Comparison of ENCODE assay signal across 8 mouse cellular contexts in the genomic region with DNA sequence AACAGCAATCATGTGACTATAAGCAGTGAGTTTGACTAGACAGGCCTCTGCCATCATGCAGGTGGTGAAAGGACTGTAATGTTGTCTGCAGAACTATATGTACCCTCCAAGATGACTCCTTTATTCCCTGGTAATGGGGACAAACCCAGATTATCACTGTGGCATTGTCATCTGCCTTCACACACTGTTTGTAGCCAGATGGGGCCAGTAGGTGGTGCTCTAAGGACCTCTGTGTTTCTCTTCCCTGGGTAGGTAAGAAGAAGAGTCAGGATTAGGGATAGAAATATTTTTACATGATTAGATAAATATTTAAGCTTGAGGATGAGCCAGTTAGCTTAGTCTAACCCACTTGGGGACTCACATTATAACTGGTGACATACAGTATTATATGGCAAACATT. TPM values are rescaled to one million over a fixed set of nuclear protein-coding genes. Genes with fewer than 3 reads are reported as not detected.
A peak's percentile ranks its signal among the peaks of the same experiment; 100 is the strongest.
DNase-seq lines count a peak whose midpoint lies in the region; ATAC-seq lines count a peak whose summit lies in the region.

No protein-coding gene starts in this region.

- intact Hi-C loops in left cerebral cortex, postnatal 10 days (cut with DNase I): loop anchor here (2.0 to 5.0 kb wide), 2 partner anchors 234 to 333 kb away; no protein-coding TSS in a partner anchor

- ATAC-seq in hindbrain, embryonic 11.5 days (ENCODE audit: low FRiP score): no peak
- ATAC-seq in midbrain, embryonic 15.5 days (replicated peaks): 0 out of 2 replicates have a peak, but pooled peaks have one; percentile 33

- no peak overlapping the region for H3K4me3 ChIP-seq in hindbrain, embryonic 11.5 days (ENCODE audit: low read depth, low read length)
- no peak overlapping the region for H3K4me3 ChIP-seq in midbrain, embryonic 15.5 days

- H3K4me2 ChIP-seq in hindbrain, embryonic 11.5 days (replicated peaks; ENCODE audit: low read depth, low read length): no peak overlapping the region
- H3K4me2 ChIP-seq in midbrain, embryonic 15.5 days: no peak overlapping the region

- no peaks in the 10 kb centered on the region for H3K27me3 ChIP-seq in hindbrain, embryonic 11.5 days (ENCODE audit: control insufficient read depth, insufficient read depth, low read length)
- no peaks in the 10 kb centered on the region for H3K27me3 ChIP-seq in midbrain, embryonic 15.5 days (replicated peaks)

- no peaks in the 10 kb centered on the region for H3K4me1 ChIP-seq in hindbrain, embryonic 11.5 days (replicated peaks; ENCODE audit: control insufficient read depth, insufficient read depth, low read length)
- H3K4me1 ChIP-seq in midbrain, embryonic 15.5 days: no peaks in the 10 kb centered on the region

- H3K36me3 ChIP-seq in hindbrain, embryonic 11.5 days (ENCODE audit: control insufficient read depth, insufficient read depth, low read length): peaks cover 5% of the 10 kb centered on the region; the same call in 1 of the 2 replicates
- peaks cover 53% of the 10 kb centered on the region for H3K36me3 ChIP-seq in midbrain, embryonic 15.5 days (replicated peaks)

- no peak overlapping the region for H3K9ac ChIP-seq in hindbrain, embryonic 11.5 days (ENCODE audit: low read depth, low read length)
- H3K9ac ChIP-seq in midbrain, embryonic 15.5 days: no peak overlapping the region

- DNase-seq in left cerebral cortex, adult 18-20 months (ENCODE audit: low spot score in 2 of 2): peak; percentile 70 to 76
- DNase-seq in left cerebral cortex, adult 11 months (ENCODE audit: low spot score): no peak
- peak; percentile 84 for DNase-seq in NIH3T3 (ENCODE audit: low read depth)
- peak; percentile 77 to 82 for DNase-seq in cerebellum, postnatal 36 days
- peak; percentile 65 for DNase-seq in hindbrain, embryonic 11.5 days (ENCODE audit: low spot score)
- DNase-seq in left cerebral cortex, postnatal 10 days (ENCODE audit: extremely low spot score in 1 of 2, low spot score in 2 of 2): peak; percentile 34 to 63
- DNase-seq in thymus, postnatal 25 days: peak; percentile 40

- H3K27ac ChIP-seq in hindbrain, embryonic 11.5 days (ENCODE audit: low read depth, low read length): no peak overlapping the region
- H3K27ac ChIP-seq in midbrain, embryonic 15.5 days: no peak overlapping the region

- no peaks in the 10 kb centered on the region for H3K9me3 ChIP-seq in hindbrain, embryonic 11.5 days (ENCODE audit: control insufficient read depth, low read length)
- no peaks in the 10 kb centered on the region for H3K9me3 ChIP-seq in midbrain, embryonic 15.5 days

RNA-seq across cellular contexts. Expression of gene Polr1a, which starts 19.1 kb away (rescaled TPM):
- 10 to 100 TPM; 31.4 to 31.8 TPM for total RNA-seq in left cerebral cortex, adult 18-20 months (2021)
- polyA plus RNA-seq in hindbrain, embryonic 11.5 days (2014; fragmentation: Nextera tagmentation; extraction: Ambion mirVana): 24.0 and 27.7 TPM in 2 replicates
- 10 to 100 TPM; 33.5 to 37.2 TPM for total RNA-seq in left cerebral cortex, postnatal 10 days (2021)
- 18.5 and 21.0 TPM in 2 replicates for polyA plus RNA-seq in midbrain, embryonic 15.5 days (2015; fragmentation: Nextera tagmentation; extraction: Ambion mirVana)

RNA-seq across cellular contexts. Expression of gene Ptcd3, which starts 19.4 kb away (rescaled TPM):
- total RNA-seq in left cerebral cortex, adult 18-20 months (2021): 10 to 100 TPM; 64.2 to 65.2 TPM
- 129 and 136 TPM in 2 replicates for polyA plus RNA-seq in hindbrain, embryonic 11.5 days (2014; fragmentation: Nextera tagmentation; extraction: Ambion mirVana)
- 10 to 100 TPM; 70.2 to 76.2 TPM for total RNA-seq in left cerebral cortex, postnatal 10 days (2021)
- polyA plus RNA-seq in midbrain, embryonic 15.5 days (2015; fragmentation: Nextera tagmentation; extraction: Ambion mirVana): 81.9 and 84.0 TPM in 2 replicates
